Mouse (Mus musculus) megakaryocyte, adult 5-6 weeks (primary cell): ENCODE results near the gene Defb26. TPM values are rescaled to one million over a fixed set of nuclear protein-coding genes. Genes with fewer than 3 reads are reported as not detected.

Experiments used
- ATAC-seq: 2 replicates; pipeline ENCODE4 v1.8.0; 2016; ENCODE audit warnings: mild to moderate bottlenecking, inconsistent platforms; ENCODE audit not compliant: poor library complexity, severe bottlenecking
- total RNA-seq, 2 experiments: library from RNA; stranded (forward) in 1 of 2; stranded (reverse) in 1 of 2; fragments of 153-499, 151-499 nt in 1 of 2; fragments of 221-1000, 200-1000 nt in 1 of 2; gene quantifications; 2 replicates each; pipeline versions ENCODE4 v1.2.3 to v1.2.4; 2015 to 2017

Gene Defb26
- total RNA-seq (2015) (not detected in 2 replicates), total RNA-seq (2017) (not detected in 2 replicates)

GRCm38 (mm10) chr2:152511592-152511991 lies at the start of gene Defb26:
Defb26 (minus strand) TSS chr2:152511692.
- ATAC-seq = no peak

GRCm38 (mm10) chr2:152556655-152557054 lies 45.2 kb upstream of the Defb26 start:
- no peak for ATAC-seq

GRCm38 (mm10) chr2:152553774-152554423 lies 42.4 kb upstream of the Defb26 start:
- no peak for ATAC-seq

GRCm38 (mm10) chr2:152548124-152548523 lies 36.6 kb upstream of the Defb26 start:
- ATAC-seq = no peak

GRCm38 (mm10) chr2:152544691-152545090 lies 33.2 kb upstream of the Defb26 start:
- peak; percentile 43; the same call in 1 of the 2 replicates for ATAC-seq

- no peak for ATAC-seq
Measured at GRCm38 (mm10) chr2:152543478-152543877, 32.0 kb upstream of the Defb26 start.

- no peak for ATAC-seq
Measured at GRCm38 (mm10) chr2:152542897-152543296, 31.4 kb upstream of the Defb26 start.

- ATAC-seq = peak; percentile 88
Measured at GRCm38 (mm10) chr2:152541979-152542378, 30.5 kb upstream of the Defb26 start.

- no peak for ATAC-seq
Measured at GRCm38 (mm10) chr2:152539944-152540710, 28.6 kb upstream of the Defb26 start, which contains the start of gene Defb29. Defb29 (minus strand) TSS chr2:152540098.

GRCm38 (mm10) chr2:152517981-152518380 lies 6.5 kb upstream of the Defb26 start, which contains the start of gene Defb28:
Defb28 (plus strand) TSS chr2:152518255.
- no peak for ATAC-seq

- no peak for ATAC-seq
Measured at GRCm38 (mm10) chr2:152516084-152516483, 4.6 kb upstream of the Defb26 start.

- no peak for ATAC-seq
Measured at GRCm38 (mm10) chr2:152503950-152504349, 7.5 kb downstream of the Defb26 start.

GRCm38 (mm10) chr2:152500863-152501229 lies 10.6 kb downstream of the Defb26 start:
- no peak for ATAC-seq

GRCm38 (mm10) chr2:152500204-152500862 lies 11.2 kb downstream of the Defb26 start:
- ATAC-seq = no peak

- ATAC-seq = no peak
Measured at GRCm38 (mm10) chr2:152498020-152498419, 13.5 kb downstream of the Defb26 start.

GRCm38 (mm10) chr2:152493151-152493550 lies 18.3 kb downstream of the Defb26 start:
- ATAC-seq = no peak

GRCm38 (mm10) chr2:152490038-152490437 lies 21.5 kb downstream of the Defb26 start, which contains the start of gene Defb22:
Defb22 (minus strand) TSS chr2:152490138.
- ATAC-seq = no peak

- ATAC-seq = no peak
Measured at GRCm38 (mm10) chr2:152487024-152487423, 24.5 kb downstream of the Defb26 start.

- ATAC-seq = no peak
Measured at GRCm38 (mm10) chr2:152481726-152482125, 29.8 kb downstream of the Defb26 start.

GRCm38 (mm10) chr2:152480881-152481280 lies 30.6 kb downstream of the Defb26 start:
- no peak for ATAC-seq

GRCm38 (mm10) chr2:152476763-152477162 lies 34.7 kb downstream of the Defb26 start, which contains the start of gene Defb20:
Defb20 (plus strand) TSS chr2:152477063.
- no peak for ATAC-seq
